Comparison of ENCODE assay signal across 8 mouse cellular contexts in the genomic region with DNA sequence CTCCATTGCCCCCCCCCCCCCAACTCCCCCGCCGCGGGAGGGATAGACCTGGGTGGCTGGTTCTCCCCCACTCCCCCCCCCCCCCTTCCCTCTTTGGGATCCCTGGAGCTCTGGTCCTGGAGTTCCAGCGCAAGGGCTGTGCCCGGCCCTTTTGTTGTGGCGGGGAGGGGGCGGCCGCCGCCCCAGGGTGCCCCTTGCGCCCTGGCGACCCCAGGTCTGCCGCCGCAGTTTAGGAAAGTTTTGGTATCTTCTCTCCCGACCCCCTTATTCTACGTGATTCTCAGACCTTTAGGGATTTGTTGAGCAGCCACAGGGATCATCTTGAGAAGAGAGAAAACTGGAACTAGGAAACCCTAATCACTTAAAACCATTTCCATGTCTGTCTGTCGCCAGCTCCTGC. TPM values are rescaled to one million over a fixed set of nuclear protein-coding genes. Genes with fewer than 3 reads are reported as not detected.
DNase-seq lines count a peak whose midpoint lies in the region; ATAC-seq and TF ChIP-seq lines count a peak whose summit lies in the region.

No protein-coding gene starts in this region.

- H3K79me2 ChIP-seq in myocyte (ENCODE audit: control insufficient read depth, insufficient read depth), result peaks cover 49% of the 10 kb centered on the region

- H3K9ac ChIP-seq in lung, embryonic 16.5 days (ENCODE audit: low read length), result peak overlapping the region; percentile 93
- H3K9ac ChIP-seq in hindbrain, embryonic 14.5 days, result peak overlapping the region; percentile 98

- peak overlapping the region; percentile 91 for H3K27ac ChIP-seq in lung, embryonic 16.5 days (ENCODE audit: low read length)
- peak overlapping the region; percentile 96 for H3K27ac ChIP-seq in hindbrain, embryonic 14.5 days

- H3ac ChIP-seq in myocyte (ENCODE audit: control insufficient read depth, insufficient read length), result peak overlapping the region; percentile 76

- no peaks in the 10 kb centered on the region for H3K9me3 ChIP-seq in lung, embryonic 16.5 days (ENCODE audit: control insufficient read depth, low read length)
- no peaks in the 10 kb centered on the region for H3K9me3 ChIP-seq in hindbrain, embryonic 14.5 days (ENCODE audit: control insufficient read depth, low read length)

- peak; percentile 27; the same call in 1 of the 2 replicates for ATAC-seq in lung, embryonic 16.5 days (ENCODE audit: low read depth)
- peak; percentile 34 for ATAC-seq in hindbrain, embryonic 14.5 days (ENCODE audit: low FRiP score)

- peak; percentile 35 for DNase-seq in adrenal gland, adult 2 months
- DNase-seq in adrenal gland, postnatal 4 days (ENCODE audit: low spot score in 2 of 2), result no peak
- DNase-seq in lung, postnatal 4 days, result no peak
- no peak for DNase-seq in hindbrain, embryonic 14.5 days (ENCODE audit: low spot score)
- no peak for DNase-seq in layer of hippocampus, adult 8-10 months (ENCODE audit: low spot score in 2 of 2)
- DNase-seq in urinary bladder, postnatal 36 days (ENCODE audit: low spot score in 2 of 2), result no peak

- peak overlapping the region; percentile 88 for H3K4me3 ChIP-seq in lung, embryonic 16.5 days (ENCODE audit: low read length)
- peak overlapping the region; percentile 98 for H3K4me3 ChIP-seq in hindbrain, embryonic 14.5 days (replicated peaks; ENCODE audit: low read length)
- H3K4me3 ChIP-seq in myocyte, result peak overlapping the region; percentile 40

- no peaks in the 10 kb centered on the region for H3K27me3 ChIP-seq in lung, embryonic 16.5 days (ENCODE audit: control insufficient read depth, insufficient read depth, low read depth, low read length)
- H3K27me3 ChIP-seq in hindbrain, embryonic 14.5 days (ENCODE audit: control insufficient read depth, insufficient read depth, low read length), result no peaks in the 10 kb centered on the region
- no peaks in the 10 kb centered on the region for H3K27me3 ChIP-seq in myocyte (ENCODE audit: control insufficient read depth, insufficient read depth, insufficient read length)

- H3K4me1 ChIP-seq in lung, embryonic 16.5 days (replicated peaks; ENCODE audit: control insufficient read depth, insufficient read depth, low read length), result peaks cover 21% of the 10 kb centered on the region
- peaks cover 20% of the 10 kb centered on the region for H3K4me1 ChIP-seq in hindbrain, embryonic 14.5 days (replicated peaks; ENCODE audit: control insufficient read depth, insufficient read depth, low read length)

- no peak for TF ChIP-seq POLR2A in myocyte (IDR thresholded peaks at IDR 0.05; ENCODE audit: insufficient read length, low read depth)

- 0% methylated on average over 7 of the region's 16 CpGs for WGBS in lung, embryonic 16.5 days
- 0% methylated on average over 13 of the region's 16 CpGs for WGBS in hindbrain, embryonic 14.5 days

- peak overlapping the region; percentile 71 for H3K4me2 ChIP-seq in lung, embryonic 16.5 days (ENCODE audit: low read depth, low read length)
- peak overlapping the region; percentile 67 for H3K4me2 ChIP-seq in hindbrain, embryonic 14.5 days (replicated peaks)
- H3K4me2 ChIP-seq in myocyte (ENCODE audit: low read depth), result peak overlapping the region; percentile 89

- H3K36me3 ChIP-seq in lung, embryonic 16.5 days (ENCODE audit: control insufficient read depth, insufficient read depth, low read length), result no peaks in the 10 kb centered on the region
- no peaks in the 10 kb centered on the region for H3K36me3 ChIP-seq in hindbrain, embryonic 14.5 days (replicated peaks; ENCODE audit: control insufficient read depth, insufficient read depth)
- H3K36me3 ChIP-seq in myocyte (ENCODE audit: control insufficient read depth, insufficient read depth), result no peaks in the 10 kb centered on the region

TF ChIP-seq in myocyte, 11 proteins besides CTCF, POLR2A, EP300 and RAD21:
- TF ChIP-seq SRF (IDR thresholded peaks at IDR 0.05; ENCODE audit: control insufficient read depth, insufficient read length, low read depth) (no peak), MYOG (IDR thresholded peaks at IDR 0.05; ENCODE audit: control insufficient read depth in 1 of 3, insufficient read depth in 1 of 3, insufficient read length in 2 of 3, low read depth in 2 of 3) (no peak), E2F4 (IDR thresholded peaks at IDR 0.05; ENCODE audit: insufficient read depth) (no peak), USF1 (IDR thresholded peaks at IDR 0.05; ENCODE audit: low read depth) (no peak), MYOD1 (IDR thresholded peaks at IDR 0.05; ENCODE audit: control insufficient read depth in 1 of 3, insufficient read length in 2 of 3, low read depth in 2 of 3) (no peak), REST (IDR thresholded peaks at IDR 0.05; ENCODE audit: insufficient read depth, insufficient read length) (no peak), TCF3 (IDR thresholded peaks at IDR 0.05; ENCODE audit: insufficient read length, low read depth) (no peak), POLR2AphosphoS2 (IDR thresholded peaks at IDR 0.05; ENCODE audit: insufficient read length, low read depth) (no peak), CEBPB (IDR thresholded peaks at IDR 0.05; ENCODE audit: insufficient read depth, poor library complexity, severe bottlenecking) (no peak), TCF12 (IDR thresholded peaks at IDR 0.05; ENCODE audit: insufficient read depth, poor library complexity, severe bottlenecking) (no peak), MAX (IDR thresholded peaks at IDR 0.05; ENCODE audit: low read depth) (no peak)

RNA-seq across cellular contexts. Expression of gene Fam171a1, which starts 4.9 kb away (rescaled TPM):
- total RNA-seq in adrenal gland, adult 2 months (2021), result 10 to 100 TPM; 24.6 to 35.2 TPM
- polyA plus RNA-seq in adrenal gland, adult 2 months (2012; rRNA removed), result 14.7 and 15.4 TPM in 2 replicates
- 10 to 100 TPM; 46.7 to 50.3 TPM for total RNA-seq in adrenal gland, postnatal 4 days (2021)
- 49.7 and 54.6 TPM in 2 replicates for polyA plus RNA-seq in lung, embryonic 16.5 days (2015; fragmentation: Nextera tagmentation; extraction: Ambion mirVana)
- polyA plus RNA-seq in hindbrain, embryonic 14.5 days (2014; fragmentation: Nextera tagmentation; extraction: Ambion mirVana), result 52.4 and 59.0 TPM in 2 replicates
- polyA plus RNA-seq in myocyte (2012; fragmentation: generic; extraction: Trizol), result 13.5 TPM
- total RNA-seq in layer of hippocampus, adult 8-10 months (2022), result 10 to 100 TPM; 69.5 to 76.2 (median 72.9) TPM

Comparison
In these comparisons a context has a peak if more than half of its experiments do, and no peak if none do; other contexts are left out.
1. H3K4me3 ChIP-seq: peak in every context shown above with its lines; median percentile 98 in hindbrain, embryonic 14.5 days; 88 in lung, embryonic 16.5 days; 40 in myocyte.